Mouse (Mus musculus): ENCODE measurements around the gene Nab2. TPM values are rescaled to one million over a fixed set of nuclear protein-coding genes. Genes with fewer than 3 reads are reported as not detected.
A peak's percentile ranks its signal among the peaks of the same experiment; 100 is the strongest.

Nab2 gene
- polyA plus RNA-seq, 1 experiment from 2014 or later, result 28.8 TPM

DNA sequence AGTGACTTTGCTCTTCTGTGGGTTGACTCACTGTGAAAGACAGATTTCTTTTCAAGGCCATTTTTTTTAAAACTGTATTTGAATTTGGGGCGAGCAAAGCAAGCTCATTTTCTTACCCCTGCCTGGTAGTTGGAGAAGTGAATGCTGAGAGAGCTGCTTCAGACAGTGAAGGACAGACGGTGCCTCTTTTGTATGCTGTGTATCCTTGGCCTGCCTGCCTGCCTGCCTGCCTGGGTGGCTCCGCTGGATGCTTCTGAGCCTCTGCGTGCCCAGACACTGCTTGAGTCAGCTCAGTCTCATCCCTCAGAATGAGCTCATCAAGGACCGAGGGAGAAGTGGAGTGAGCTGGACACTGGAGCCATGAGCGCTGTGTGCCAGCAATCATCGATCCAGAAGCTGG, 30.6 kb upstream of the Nab2 start:
- no peak overlapping the region for H3K4me2 ChIP-seq (replicated peaks; ENCODE audit: low read depth, low read length)
- H3K4me3 ChIP-seq (ENCODE audit: low read length), result no peak overlapping the region
- ATAC-seq (ENCODE audit: low FRiP score, low TSS enrichment), result no peak
- H3K9me3 ChIP-seq (ENCODE audit: low read length), result no peaks in the 10 kb centered on the region
- no peak overlapping the region for H3K27ac ChIP-seq (ENCODE audit: low read length)
- no peak overlapping the region for H3K9ac ChIP-seq (replicated peaks; ENCODE audit: low read length)
- 92% methylated on average over 7 of the region's 7 CpGs for WGBS
- H3K36me3 ChIP-seq (ENCODE audit: insufficient read depth, low read length), result peaks cover 15% of the 10 kb centered on the region; the same call in 1 of the 2 replicates
- H3K27me3 ChIP-seq (ENCODE audit: insufficient read depth, low read length), result no peaks in the 10 kb centered on the region
- no peaks in the 10 kb centered on the region for H3K4me1 ChIP-seq (ENCODE audit: insufficient read depth, low read length)

DNA sequence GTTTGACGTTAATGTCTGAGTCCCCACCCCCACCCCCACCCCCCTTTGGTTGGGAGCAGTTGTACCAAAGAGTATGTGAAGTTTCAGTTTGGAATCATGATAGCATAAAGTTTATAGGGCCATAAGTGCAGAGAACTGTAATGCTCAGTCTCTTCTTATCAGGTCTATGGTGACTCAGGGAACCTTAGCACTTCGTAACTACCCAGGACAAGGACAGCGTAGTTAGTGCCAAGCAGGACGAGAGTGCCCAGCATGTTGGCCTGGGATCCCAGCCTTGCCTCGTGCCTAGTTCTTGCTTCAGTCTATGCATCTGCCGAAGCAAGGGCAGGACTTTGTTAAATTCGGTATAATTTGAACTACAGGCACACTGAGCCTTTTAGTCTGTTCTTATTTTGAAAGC, 27.4 kb upstream of the Nab2 start:
- H3K4me2 ChIP-seq (replicated peaks; ENCODE audit: low read depth, low read length), result no peak overlapping the region
- H3K36me3 ChIP-seq (ENCODE audit: insufficient read depth, low read length), result peaks cover 30% of the 10 kb centered on the region
- no peak overlapping the region for H3K9ac ChIP-seq (replicated peaks; ENCODE audit: low read length)
- H3K27ac ChIP-seq (ENCODE audit: low read length), result no peak overlapping the region
- no peaks in the 10 kb centered on the region for H3K27me3 ChIP-seq (ENCODE audit: insufficient read depth, low read length)
- no peaks in the 10 kb centered on the region for H3K4me1 ChIP-seq (ENCODE audit: insufficient read depth, low read length)
- no peaks in the 10 kb centered on the region for H3K9me3 ChIP-seq (ENCODE audit: low read length)
- H3K4me3 ChIP-seq (ENCODE audit: low read length), result no peak overlapping the region
- WGBS, result 93% methylated on average over 7 of the region's 7 CpGs
- ATAC-seq (ENCODE audit: low FRiP score, low TSS enrichment), result no peak

DNA sequence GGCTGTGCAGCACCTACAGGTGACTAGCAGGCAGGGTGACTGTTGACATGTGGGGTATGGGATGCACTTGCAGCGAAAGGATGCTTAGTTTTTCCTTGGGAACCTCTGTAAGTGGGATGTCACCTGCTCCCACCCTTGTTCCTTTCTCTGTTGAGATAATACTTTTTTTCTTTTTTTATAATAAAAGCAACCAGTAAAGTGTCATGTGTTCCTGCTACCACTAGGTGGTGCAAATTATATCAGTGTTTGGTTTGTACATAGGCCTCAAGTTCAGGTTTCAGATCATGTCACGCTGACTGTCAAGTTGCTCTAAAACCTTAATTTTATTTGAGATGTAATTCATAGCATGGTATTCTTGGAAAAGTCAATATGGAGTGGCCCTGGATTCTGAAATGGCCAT, 26.3 kb upstream of the Nab2 start:
- ATAC-seq (ENCODE audit: low FRiP score, low TSS enrichment), result no peak
- peaks cover 31% of the 10 kb centered on the region for H3K36me3 ChIP-seq (ENCODE audit: insufficient read depth, low read length)

GRCm38 (mm10) chr10:127691053-127691452, 22.7 kb upstream of the Nab2 start:
- peaks cover 16% of the 10 kb centered on the region for H3K36me3 ChIP-seq (ENCODE audit: insufficient read depth, low read length)
- no peak overlapping the region for H3K9ac ChIP-seq (replicated peaks; ENCODE audit: low read length)
- no peaks in the 10 kb centered on the region for H3K9me3 ChIP-seq (ENCODE audit: low read length)
- no peaks in the 10 kb centered on the region for H3K27me3 ChIP-seq (ENCODE audit: insufficient read depth, low read length)
- WGBS, result 16% methylated on average over 1 of the region's 1 CpGs
- no peaks in the 10 kb centered on the region for H3K4me1 ChIP-seq (ENCODE audit: insufficient read depth, low read length)
- H3K27ac ChIP-seq (ENCODE audit: low read length), result no peak overlapping the region
- H3K4me3 ChIP-seq (ENCODE audit: low read length), result no peak overlapping the region
- ATAC-seq (ENCODE audit: low FRiP score, low TSS enrichment), result no peak
- no peak overlapping the region for H3K4me2 ChIP-seq (replicated peaks; ENCODE audit: low read depth, low read length)

More for the DNA sequence above, 26.3 kb upstream of the Nab2 start:
- Histone ChIP-seq H3K27ac (ENCODE audit: low read length) (no peak overlapping the region), H3K4me3 (ENCODE audit: low read length) (no peak overlapping the region), H3K9me3 (ENCODE audit: low read length) (no peaks in the 10 kb centered on the region), H3K27me3 (ENCODE audit: insufficient read depth, low read length) (no peaks in the 10 kb centered on the region), H3K9ac (replicated peaks; ENCODE audit: low read length) (no peak overlapping the region), H3K4me2 (replicated peaks; ENCODE audit: low read depth, low read length) (no peak overlapping the region), H3K4me1 (ENCODE audit: insufficient read depth, low read length) (no peaks in the 10 kb centered on the region)
- WGBS, result 45% methylated on average over 2 of the region's 2 CpGs

DNA sequence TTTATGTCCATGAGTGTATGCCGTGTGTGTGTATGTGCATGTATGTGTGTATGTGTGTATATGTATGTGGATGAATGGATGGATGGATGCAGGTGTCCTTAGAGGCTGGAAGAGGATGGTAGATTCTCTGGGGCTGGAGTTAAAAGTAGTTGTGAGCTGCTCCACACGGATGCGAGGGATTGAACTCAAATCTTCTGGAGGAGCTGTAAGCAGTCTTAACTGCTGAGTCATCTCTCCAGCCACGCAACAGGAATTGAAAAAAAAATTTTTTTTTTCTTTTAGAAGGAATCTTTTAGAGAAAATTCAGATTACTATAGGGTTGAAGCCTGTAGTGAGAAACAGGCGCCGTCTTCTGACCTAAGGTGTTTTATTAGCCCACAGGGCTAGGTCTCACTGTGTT, 14.5 kb upstream of the Nab2 start:
- H3K9ac ChIP-seq (replicated peaks; ENCODE audit: low read length), result no peak overlapping the region
- WGBS, result 83% methylated on average over 6 of the region's 6 CpGs
- no peaks in the 10 kb centered on the region for H3K9me3 ChIP-seq (ENCODE audit: low read length)
- peaks cover 4% of the 10 kb centered on the region; the same call in 1 of the 2 replicates for H3K4me1 ChIP-seq (ENCODE audit: insufficient read depth, low read length)
- ATAC-seq (ENCODE audit: low FRiP score, low TSS enrichment), result no peak
- H3K36me3 ChIP-seq (ENCODE audit: insufficient read depth, low read length), result no peaks in the 10 kb centered on the region
- H3K4me3 ChIP-seq (ENCODE audit: low read length), result no peak overlapping the region
- H3K27ac ChIP-seq (ENCODE audit: low read length), result no peak overlapping the region
- H3K27me3 ChIP-seq (ENCODE audit: insufficient read depth, low read length), result no peaks in the 10 kb centered on the region
- no peak overlapping the region for H3K4me2 ChIP-seq (replicated peaks; ENCODE audit: low read depth, low read length)

DNA sequence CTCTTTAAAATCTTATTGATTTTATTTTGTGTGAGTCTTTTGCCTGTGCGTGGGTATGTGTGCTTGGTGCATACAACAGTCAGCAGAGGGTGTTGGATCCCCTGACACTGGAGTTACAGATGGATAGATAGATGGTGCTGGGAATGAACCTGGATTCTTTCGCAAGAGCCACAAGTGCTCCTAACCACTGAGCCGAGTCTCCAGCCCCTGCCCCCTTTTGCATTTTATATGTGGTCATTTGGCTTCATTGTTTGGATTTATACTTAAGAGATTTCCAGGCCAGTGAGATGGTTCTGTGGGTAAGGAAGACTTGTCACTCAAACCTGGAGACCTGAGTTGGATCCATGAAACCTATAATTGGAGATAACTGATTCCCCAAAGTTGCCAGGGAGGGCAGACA, 11.5 kb upstream of the Nab2 start:
- peaks cover 14% of the 10 kb centered on the region; the same call in 1 of the 2 replicates for H3K4me1 ChIP-seq (ENCODE audit: insufficient read depth, low read length)
- no peaks in the 10 kb centered on the region for H3K36me3 ChIP-seq (ENCODE audit: insufficient read depth, low read length)
- no peak overlapping the region for H3K27ac ChIP-seq (ENCODE audit: low read length)
- WGBS, result 86% methylated on average over 3 of the region's 3 CpGs
- H3K9me3 ChIP-seq (ENCODE audit: low read length), result no peaks in the 10 kb centered on the region
- no peak overlapping the region for H3K4me3 ChIP-seq (ENCODE audit: low read length)
- H3K4me2 ChIP-seq (replicated peaks; ENCODE audit: low read depth, low read length), result no peak overlapping the region
- ATAC-seq (ENCODE audit: low FRiP score, low TSS enrichment), result no peak
- no peaks in the 10 kb centered on the region for H3K27me3 ChIP-seq (ENCODE audit: insufficient read depth, low read length)
- H3K9ac ChIP-seq (replicated peaks; ENCODE audit: low read length), result no peak overlapping the region

DNA sequence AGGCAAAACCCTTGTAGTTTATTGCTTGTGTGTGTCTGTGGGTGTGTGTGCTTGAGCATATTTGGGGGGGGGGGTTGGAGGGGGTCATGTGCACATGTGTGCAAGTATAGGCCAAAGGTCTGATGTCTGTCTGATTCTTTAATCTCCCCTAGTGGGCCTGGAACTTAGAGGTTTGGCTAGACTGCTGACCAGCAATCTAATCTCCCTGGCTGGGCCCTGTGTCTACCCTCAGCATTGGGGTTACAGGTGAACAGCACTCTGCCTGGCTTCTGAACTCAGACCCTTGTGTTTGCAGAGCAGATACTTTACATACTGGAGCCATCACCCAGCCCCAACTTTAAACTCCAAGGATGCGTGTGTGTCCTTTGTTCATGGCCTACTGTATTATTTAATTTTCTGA, 10.8 kb upstream of the Nab2 start:
- 96% methylated on average over 1 of the region's 1 CpGs for WGBS

DNA sequence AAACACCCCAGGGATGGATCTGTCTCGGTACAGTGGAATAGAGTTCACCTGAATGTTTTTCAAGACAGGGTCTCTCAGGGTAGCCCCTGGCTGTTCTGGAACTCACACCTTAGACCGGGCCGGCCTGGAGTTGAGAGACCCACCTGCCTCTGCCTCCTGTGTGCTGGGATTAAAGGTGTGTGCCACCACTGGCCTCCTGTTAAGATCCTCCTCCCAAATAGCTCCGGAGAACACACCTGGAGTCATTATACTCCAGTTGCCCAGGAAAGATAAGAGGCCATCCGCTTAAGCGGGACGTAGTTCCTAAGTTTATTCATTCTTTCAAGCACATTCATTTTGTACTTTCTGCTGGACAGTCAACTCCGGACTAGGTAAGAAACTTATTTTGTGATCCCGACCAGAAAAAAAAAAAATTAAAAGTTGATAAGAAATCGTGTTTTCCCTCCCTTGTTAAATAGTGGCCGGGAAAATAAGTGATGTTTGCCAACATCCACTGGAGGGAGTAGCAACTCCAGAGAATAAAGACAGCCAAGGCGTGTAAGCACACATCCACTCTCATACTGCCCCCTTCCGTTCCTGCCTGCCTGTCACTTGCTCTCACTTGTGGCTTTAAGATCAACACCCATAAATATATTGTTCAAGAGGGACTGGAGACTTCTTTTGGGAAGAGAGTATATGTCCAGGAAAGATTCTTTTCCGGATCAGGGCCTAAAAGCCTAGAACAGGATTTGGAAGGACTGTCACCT, 9.4 kb upstream of the Nab2 start:
- H3K36me3 ChIP-seq (ENCODE audit: insufficient read depth, low read length), result no peaks in the 10 kb centered on the region
- no peaks in the 10 kb centered on the region for H3K9me3 ChIP-seq (ENCODE audit: low read length)
- peak overlapping the region; percentile 86 for H3K4me2 ChIP-seq (replicated peaks; ENCODE audit: low read depth, low read length)
- H3K27me3 ChIP-seq (ENCODE audit: insufficient read depth, low read length), result no peaks in the 10 kb centered on the region
- H3K9ac ChIP-seq (replicated peaks; ENCODE audit: low read length), result peak overlapping the region; percentile 74
- peak overlapping the region; percentile 71 for H3K4me3 ChIP-seq (ENCODE audit: low read length)
- ATAC-seq (ENCODE audit: low FRiP score, low TSS enrichment), result peak; percentile 36; the same call in 1 of the 2 replicates
- 9% methylated on average over 14 of the region's 14 CpGs for WGBS
- peaks cover 14% of the 10 kb centered on the region; the same call in 1 of the 2 replicates for H3K4me1 ChIP-seq (ENCODE audit: insufficient read depth, low read length)
- peak overlapping the region; percentile 16; the same call in 1 of the 2 replicates for H3K27ac ChIP-seq (ENCODE audit: low read length)

More for the DNA sequence above, 10.8 kb upstream of the Nab2 start:
- H3K9ac ChIP-seq (replicated peaks; ENCODE audit: low read length), result no peak overlapping the region
- no peak overlapping the region for H3K4me3 ChIP-seq (ENCODE audit: low read length)
- H3K27me3 ChIP-seq (ENCODE audit: insufficient read depth, low read length), result no peaks in the 10 kb centered on the region
- H3K27ac ChIP-seq (ENCODE audit: low read length), result no peak overlapping the region
- no peak for ATAC-seq (ENCODE audit: low FRiP score, low TSS enrichment)
- H3K36me3 ChIP-seq (ENCODE audit: insufficient read depth, low read length), result no peaks in the 10 kb centered on the region
- H3K4me2 ChIP-seq (replicated peaks; ENCODE audit: low read depth, low read length), result no peak overlapping the region
- peaks cover 14% of the 10 kb centered on the region; the same call in 1 of the 2 replicates for H3K4me1 ChIP-seq (ENCODE audit: insufficient read depth, low read length)
- no peaks in the 10 kb centered on the region for H3K9me3 ChIP-seq (ENCODE audit: low read length)

DNA sequence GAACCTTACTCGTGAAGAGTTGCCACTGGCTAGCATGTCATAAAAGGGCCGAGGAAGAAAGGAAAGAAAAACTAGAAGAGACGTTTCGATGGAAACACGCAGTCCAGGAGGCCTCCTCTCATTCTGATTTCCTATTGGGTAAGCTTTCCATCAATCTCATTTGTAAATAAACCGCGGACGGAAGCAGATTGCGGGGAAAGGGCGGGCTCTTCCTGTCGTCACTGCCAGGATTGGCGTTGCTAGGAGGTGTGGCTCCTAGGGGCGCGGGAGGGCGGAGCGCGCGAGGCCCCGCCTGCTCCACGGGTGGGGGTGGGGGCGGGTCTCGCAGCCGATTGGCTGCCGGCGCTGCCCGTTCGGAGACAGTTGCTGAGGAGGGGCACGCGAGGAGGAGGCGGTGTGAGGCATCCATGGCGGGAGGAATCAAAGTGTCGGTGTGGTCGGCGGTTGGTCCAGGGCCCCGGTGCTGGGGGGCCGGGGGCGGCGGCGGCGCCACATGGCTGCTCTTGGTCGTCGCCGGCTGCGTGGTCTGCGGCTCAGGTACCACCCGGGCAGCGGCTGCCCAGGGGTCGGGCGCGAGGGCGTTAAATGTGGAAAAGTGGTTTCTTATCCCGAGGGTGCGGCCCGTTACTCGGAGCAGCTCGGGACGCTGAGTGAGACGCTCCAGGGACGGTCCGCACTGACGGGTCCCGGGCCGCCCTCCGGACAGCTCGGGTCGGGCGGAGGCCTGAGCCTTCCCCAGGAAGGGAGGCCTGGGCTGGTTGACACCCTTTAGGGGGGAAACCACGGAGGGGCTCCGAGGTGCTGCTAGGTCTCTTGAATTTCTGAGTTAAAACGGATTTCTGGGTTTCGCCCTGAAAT, 8.6 kb upstream of the Nab2 start:
- Histone ChIP-seq H3K4me1 (ENCODE audit: insufficient read depth, low read length) (peaks cover 14% of the 10 kb centered on the region; the same call in 1 of the 2 replicates), H3K36me3 (ENCODE audit: insufficient read depth, low read length) (no peaks in the 10 kb centered on the region), H3K9me3 (ENCODE audit: low read length) (no peaks in the 10 kb centered on the region), H3K4me3 (ENCODE audit: low read length) (peak overlapping the region; percentile 71), H3K9ac (replicated peaks; ENCODE audit: low read length) (peak overlapping the region; percentile 74), H3K27ac (ENCODE audit: low read length) (peak overlapping the region; percentile 49), H3K27me3 (ENCODE audit: insufficient read depth, low read length) (no peaks in the 10 kb centered on the region), H3K4me2 (replicated peaks; ENCODE audit: low read depth, low read length) (peak overlapping the region; percentile 86)
- ATAC-seq (ENCODE audit: low FRiP score, low TSS enrichment), result peak; percentile 95
- WGBS, result under 1% methylated on average over 70 of the region's 71 CpGs
